Mouse (Mus musculus) intestine, embryonic 14.5 days (tissue): ENCODE measurements around the gene Gm2042. TPM values are rescaled to one million over a fixed set of nuclear protein-coding genes. Genes with fewer than 3 reads are reported as not detected.
"Not testable (repeated sequence)": the region's sequence is repeated elsewhere in the genome, so short reads cannot be mapped to it uniquely, and the experiment has no call there.

Experiments used
- ATAC-seq: fragments of 200-750 bp; cut with Nextera tagmentation; replicated peaks from 2 replicates; pipeline ENCODE4 v1.8.0; 2017; ENCODE audit warnings: low read depth, moderate number of reproducible peaks, moderate TSS enrichment, moderate library complexity; ENCODE audit not compliant: low FRiP score, low TSS enrichment
- DNase-seq: peaks from one replicate; pipeline ENCODE4 v3.0.0-alpha.2; 2018; ENCODE audit warnings: low spot score
- H3K27ac ChIP-seq: fragments of 300-500 bp; sonication (generic); 2 replicates; pipeline ENCODE4 v1.5.1; 2014; ENCODE audit warnings: low read depth, mild to moderate bottlenecking, control low read depth
- H3K27me3 ChIP-seq: fragments of 300-500 bp; sonication (generic); replicated peaks from 2 replicates; pipeline ENCODE4 v1.6.1; 2014; ENCODE audit warnings: low read length, control low read depth; ENCODE audit not compliant: control insufficient read depth, insufficient read depth
- H3K36me3 ChIP-seq: fragments of 300-500 bp; sonication (generic); 2 replicates; pipeline ENCODE4 v1.6.1; 2014; ENCODE audit warnings: low read length, control low read depth; ENCODE audit not compliant: control insufficient read depth, insufficient read depth
- H3K4me1 ChIP-seq: fragments of 300-500 bp; sonication (generic); replicated peaks from 2 replicates; pipeline ENCODE4 v1.6.1; 2014; ENCODE audit warnings: low read length, control low read depth, mixed read lengths; ENCODE audit not compliant: control insufficient read depth, insufficient read depth
- H3K4me2 ChIP-seq: fragments of 300-500 bp; sonication (generic); 2 replicates; pipeline ENCODE4 v1.6.1; 2014; ENCODE audit warnings: low read length
- H3K4me3 ChIP-seq: fragments of 300-500 bp; sonication (generic); 2 replicates; pipeline ENCODE4 v1.5.1; 2014; ENCODE audit warnings: low read depth, low read length, control low read depth, mixed read lengths
- H3K9ac ChIP-seq: fragments of 300-500 bp; sonication (generic); 2 replicates; pipeline ENCODE4 v1.6.1; 2014; ENCODE audit warnings: mild to moderate bottlenecking, low read length
- H3K9me3 ChIP-seq: fragments of 300-500 bp; sonication (generic); 2 replicates; pipeline ENCODE4 v1.6.1; 2016; ENCODE audit warnings: low read length, control low read depth; ENCODE audit not compliant: control insufficient read depth
- WGBS: fragments of 180-500 bp; shearing (Covaris S2); extraction: QIAGEN DNeasy Blood & Tissue Kit; methylation state at CpG from one replicate; pipeline ENCODE4 v1.1.7; 2014; 5-methylcytosine and 5-hydroxymethylcytosine counted together
- polyA plus RNA-seq: library from polyadenylated mRNA; unstranded; fragments of >200 nt; fragmentation: Nextera tagmentation; extraction: Ambion mirVana; gene quantifications from 2 replicates; pipeline ENCODE4 v1.2.1, GENCODE M21; 2014

Gm2042 gene
- polyA plus RNA-seq, result not detected in 2 replicates

- not testable (repeated sequence) for H3K4me3 ChIP-seq, H3K27me3 ChIP-seq, H3K36me3 ChIP-seq, DNase-seq, H3K4me2 ChIP-seq, H3K9me3 ChIP-seq, ATAC-seq, H3K27ac ChIP-seq, H3K4me1 ChIP-seq, H3K9ac ChIP-seq
- 84% methylated on average over 2 of the region's 2 CpGs for WGBS
Observed at GRCm38 (mm10) chr12:87953780-87954179, at the start of gene Gm2042. Gm2042 (plus strand) TSS chr12:87954080.

GRCm38 (mm10) chr12:87919721-87920120, 34.2 kb upstream of the Gm2042 start, which contains the start of gene Gm2035:
Gm2035 (minus strand) TSS chr12:87919857.
- H3K27me3 ChIP-seq, H3K4me3 ChIP-seq, H3K4me1 ChIP-seq, ATAC-seq, H3K27ac ChIP-seq, H3K36me3 ChIP-seq, H3K9me3 ChIP-seq, H3K4me2 ChIP-seq, H3K9ac ChIP-seq, DNase-seq: not testable (repeated sequence)
- WGBS, result 77% methylated on average over 2 of the region's 2 CpGs

GRCm38 (mm10) chr12:87984000-87984399, 30.1 kb downstream of the Gm2042 start:
- DNase-seq, H3K4me3 ChIP-seq, H3K9me3 ChIP-seq, H3K27ac ChIP-seq, ATAC-seq, H3K9ac ChIP-seq, H3K36me3 ChIP-seq, H3K4me2 ChIP-seq, H3K27me3 ChIP-seq, H3K4me1 ChIP-seq: not testable (repeated sequence)

GRCm38 (mm10) chr12:88004118-88004517, 50.2 kb downstream of the Gm2042 start:
- not testable (repeated sequence) for H3K4me2 ChIP-seq, ATAC-seq, H3K9me3 ChIP-seq, DNase-seq, H3K27ac ChIP-seq, H3K4me3 ChIP-seq, H3K27me3 ChIP-seq, H3K4me1 ChIP-seq, H3K9ac ChIP-seq, H3K36me3 ChIP-seq
- 70% methylated on average over 3 of the region's 3 CpGs for WGBS

Other genes with a start within 250 kb of the Gm2042 start
- gene Gm21319, start 178.3 kb upstream of the Gm2042 start, polyA plus RNA-seq, result not detected in 2 replicates
- not detected in 2 replicates for gene Gm21936, start 158.6 kb upstream of the Gm2042 start, polyA plus RNA-seq
- not detected in 2 replicates for gene BB287469, start 137.5 kb upstream of the Gm2042 start, polyA plus RNA-seq
- not detected in 2 replicates for gene Gm2001, start 111.7 kb upstream of the Gm2042 start, polyA plus RNA-seq
- gene Gm2016, start 80.0 kb upstream of the Gm2042 start, polyA plus RNA-seq, result not detected in 2 replicates
- not detected in 2 replicates for gene Gm2022, start 58.7 kb upstream of the Gm2042 start, polyA plus RNA-seq
- not detected in 2 replicates for gene Gm2035, start 34.2 kb upstream of the Gm2042 start, polyA plus RNA-seq
- gene Gm2075, start 57.8 kb downstream of the Gm2042 start, polyA plus RNA-seq, result not detected in 2 replicates
- gene Gm6803, start 64.7 kb downstream of the Gm2042 start, polyA plus RNA-seq, result not detected in 2 replicates
- gene Gm2056, start 72.9 kb downstream of the Gm2042 start, polyA plus RNA-seq, result not detected in 2 replicates
- gene Gm16368, start 129.6 kb downstream of the Gm2042 start, polyA plus RNA-seq, result not detected in 2 replicates
- not detected in 2 replicates for gene Gm10436, start 228.0 kb downstream of the Gm2042 start, polyA plus RNA-seq